Mouse (Mus musculus) lung, embryonic 14.5 days (tissue): ENCODE results near the gene Ddx39. TPM values are rescaled to one million over a fixed set of nuclear protein-coding genes. Genes with fewer than 3 reads are reported as not detected.
A peak's percentile ranks its signal among the peaks of the same experiment; 100 is the strongest.

ENCODE experiments used
- ATAC-seq: fragments of 200-750 bp; cut with Nextera tagmentation; 2 replicates; pipeline ENCODE4 v1.8.0; 2017; ENCODE audit warnings: mild to moderate bottlenecking, moderate TSS enrichment, moderate library complexity; ENCODE audit not compliant: insufficient read depth
- DNase-seq: peaks from one replicate; pipeline ENCODE4 v3.0.0-alpha.2; 2015
- H3K27ac ChIP-seq: fragments of 300-500 bp; sonication (generic); 2 replicates; pipeline ENCODE4 v1.5.1; 2014; ENCODE audit warnings: low read depth, mild to moderate bottlenecking, moderate library complexity
- H3K27me3 ChIP-seq: fragments of 300-500 bp; sonication (generic); 2 replicates; pipeline ENCODE4 v1.6.1; 2014; ENCODE audit warnings: low read length, control low read depth; ENCODE audit not compliant: insufficient read depth
- H3K36me3 ChIP-seq: fragments of 300-500 bp; sonication (generic); 2 replicates; pipeline ENCODE4 v1.6.1; 2014; ENCODE audit warnings: control low read depth; ENCODE audit not compliant: insufficient read depth
- H3K4me1 ChIP-seq: fragments of 300-500 bp; sonication (generic); 2 replicates; pipeline ENCODE4 v1.6.1; 2014; ENCODE audit warnings: antibody characterized with exemption, control low read depth; ENCODE audit not compliant: insufficient read depth
- H3K4me2 ChIP-seq: fragments of 300-500 bp; sonication (generic); 2 replicates; pipeline ENCODE4 v1.6.1; 2014; ENCODE audit warnings: mild to moderate bottlenecking
- H3K4me3 ChIP-seq: fragments of 300-500 bp; sonication (generic); 2 replicates; pipeline ENCODE4 v1.5.1; 2014; ENCODE audit warnings: low read depth, low read length
- H3K9ac ChIP-seq: fragments of 300-500 bp; sonication (generic); 2 replicates; pipeline ENCODE4 v1.6.1; 2014
- H3K9me3 ChIP-seq: fragments of 300-500 bp; sonication (generic); 2 replicates; pipeline ENCODE4 v1.6.1; 2016; ENCODE audit warnings: low read depth, low read length, control low read depth
- CTCF ChIP-seq: IDR thresholded peaks from 2 replicates; pipeline ENCODE4 v1.5.1; 2016; ENCODE audit warnings: antibody characterized with exemption, low read depth
- WGBS: fragments of 180-500 bp; shearing (Covaris S2); extraction: QIAGEN DNeasy Blood & Tissue Kit; methylation state at CpG from one replicate; pipeline ENCODE4 v1.1.7; 2014; 5-methylcytosine and 5-hydroxymethylcytosine counted together
- polyA plus RNA-seq: library from polyadenylated mRNA; unstranded; fragments of >200 nt; fragmentation: Nextera tagmentation; extraction: Ambion mirVana; gene quantifications from 2 replicates; pipeline ENCODE4 v1.2.1, GENCODE M21; 2014

Gene Ddx39
- polyA plus RNA-seq, 1 experiment from 2014 or later: 199 TPM

DNA sequence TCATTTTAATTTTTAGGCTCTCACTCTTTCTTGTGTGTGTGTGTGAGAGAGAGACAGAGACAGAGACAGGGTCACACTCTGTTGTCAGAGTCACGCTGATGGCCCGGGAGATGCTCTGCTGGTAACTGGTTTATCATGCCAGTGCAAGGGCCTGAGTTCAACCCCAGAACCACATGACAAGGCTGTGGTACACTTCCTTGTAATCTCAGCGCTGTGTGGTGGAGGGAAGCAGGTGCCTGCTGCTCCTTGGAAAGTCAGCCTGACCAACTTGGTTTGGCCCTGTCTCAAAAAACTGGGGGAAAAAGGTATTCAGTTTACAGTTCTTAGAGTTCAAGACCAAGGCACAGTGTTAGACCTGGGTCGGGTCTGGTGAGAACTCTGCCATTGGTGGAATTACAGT is 52.5 kb downstream of the Ddx39 start:
- no peak overlapping the region for H3K27ac ChIP-seq
- ATAC-seq (no peak), DNase-seq (no peak)
- TF ChIP-seq CTCF: no peak
- 0 out of 2 replicates have a peak, but pooled peaks cover 5% of the 10 kb centered on the region for H3K4me1 ChIP-seq
- H3K36me3 ChIP-seq: no peaks in the 10 kb centered on the region
- no peak overlapping the region for H3K9ac ChIP-seq
- H3K27me3 ChIP-seq: no peaks in the 10 kb centered on the region
- H3K4me2 ChIP-seq: no peak overlapping the region
- no peaks in the 10 kb centered on the region for H3K9me3 ChIP-seq
- H3K4me3 ChIP-seq: no peak overlapping the region
- WGBS: 83% methylated on average over 4 of the region's 4 CpGs

DNA sequence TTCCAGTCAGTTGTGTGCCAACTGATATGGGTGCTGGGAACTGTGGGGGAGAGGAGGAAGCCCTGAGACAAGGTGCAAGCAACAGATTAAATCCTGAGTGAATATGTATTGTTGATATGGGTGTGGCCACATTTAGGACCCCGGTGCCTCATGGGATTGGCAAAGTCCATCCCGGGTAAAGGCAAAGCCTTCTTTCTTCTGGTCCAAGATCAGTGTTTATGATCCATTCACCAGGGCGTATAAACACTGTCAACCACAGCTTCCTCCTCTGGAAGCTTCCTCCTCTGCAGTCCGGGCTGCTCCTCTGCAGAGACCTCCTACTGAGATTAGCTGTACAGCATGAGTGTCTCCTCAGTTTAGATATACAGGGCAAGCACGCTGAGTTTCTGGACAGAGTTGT is 53.5 kb downstream of the Ddx39 start:
- ATAC-seq: peak; percentile 87

GRCm38 (mm10) chr8:83769720-83770119 is 54.7 kb downstream of the Ddx39 start:
- Histone ChIP-seq H3K27me3 (no peaks in the 10 kb centered on the region), H3K36me3 (no peaks in the 10 kb centered on the region), H3K4me1 (peaks cover 5% of the 10 kb centered on the region; the same call in 1 of the 2 replicates), H3K4me2 (no peak overlapping the region), H3K27ac (no peak overlapping the region), H3K9me3 (no peaks in the 10 kb centered on the region), H3K4me3 (no peak overlapping the region), H3K9ac (no peak overlapping the region)
- no peak for TF ChIP-seq CTCF
- WGBS: 62% methylated on average over 7 of the region's 7 CpGs
- DNase-seq (no peak), ATAC-seq (no peak)

More for the DNA sequence above, 53.5 kb downstream of the Ddx39 start:
- DNase-seq: peak; percentile 85
- peaks cover 5% of the 10 kb centered on the region; the same call in 1 of the 2 replicates for H3K4me1 ChIP-seq
- H3K4me2 ChIP-seq: no peak overlapping the region
- no peak for TF ChIP-seq CTCF
- no peak overlapping the region for H3K9ac ChIP-seq
- no peaks in the 10 kb centered on the region for H3K27me3 ChIP-seq
- peak overlapping the region; percentile 83 for H3K27ac ChIP-seq
- WGBS: 17% methylated on average over 5 of the region's 5 CpGs
- H3K4me3 ChIP-seq: no peak overlapping the region
- H3K9me3 ChIP-seq: no peaks in the 10 kb centered on the region
- H3K36me3 ChIP-seq: no peaks in the 10 kb centered on the region

DNA sequence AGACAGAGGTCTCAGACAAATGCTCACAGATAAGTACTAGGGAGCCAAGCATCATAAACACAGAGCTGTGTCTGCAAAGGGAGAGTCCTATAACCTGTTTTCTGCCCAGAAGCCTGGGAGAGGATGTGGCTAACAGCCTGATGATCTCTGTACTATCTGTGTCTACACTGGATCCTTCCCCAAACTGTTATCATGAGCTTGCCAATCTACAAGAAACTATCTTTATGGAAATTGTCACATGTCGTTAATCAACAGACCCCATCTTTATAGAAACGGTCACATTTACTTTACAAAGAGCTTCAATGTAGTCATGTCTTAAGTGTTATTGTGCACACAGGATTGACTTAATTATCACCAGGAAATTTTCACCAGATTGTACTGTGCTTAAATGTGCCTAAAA is 55.7 kb downstream of the Ddx39 start:
- WGBS: 73% methylated on average over 2 of the region's 2 CpGs
- TF ChIP-seq CTCF: no peak
- ATAC-seq: no peak

DNA sequence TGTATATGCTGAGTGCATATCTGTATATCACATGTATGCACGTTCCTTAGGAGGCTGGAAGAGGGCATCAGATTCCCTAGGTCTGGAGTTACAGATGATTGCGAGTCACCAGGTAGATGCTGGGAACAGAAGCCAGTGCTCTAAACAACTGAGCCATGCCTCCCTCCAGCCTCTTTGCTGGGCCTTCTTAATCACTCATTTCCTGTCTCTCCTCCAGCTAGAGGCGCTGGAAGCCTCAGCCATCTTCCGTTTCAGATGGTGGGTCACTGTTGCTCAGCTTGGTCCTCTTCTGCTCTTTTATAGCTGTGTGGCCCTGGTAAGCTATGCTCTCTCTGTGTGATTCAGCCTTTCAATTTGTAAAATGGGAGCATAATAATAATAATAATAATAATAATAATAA is 56.8 kb downstream of the Ddx39 start:
- Histone ChIP-seq H3K27me3 (no peaks in the 10 kb centered on the region), H3K9me3 (no peaks in the 10 kb centered on the region), H3K4me2 (no peak overlapping the region), H3K4me1 (peaks cover 5% of the 10 kb centered on the region; the same call in 1 of the 2 replicates), H3K27ac (no peak overlapping the region), H3K36me3 (no peaks in the 10 kb centered on the region), H3K9ac (no peak overlapping the region), H3K4me3 (no peak overlapping the region)
- no peak for TF ChIP-seq CTCF
- DNase-seq: peak; percentile 27
- whole genome bisulfite sequencing: 51% methylated on average over 4 of the region's 4 CpGs
- no peak for ATAC-seq

More for the DNA sequence above, 55.7 kb downstream of the Ddx39 start:
- no peaks in the 10 kb centered on the region for H3K9me3 ChIP-seq
- H3K4me3 ChIP-seq: no peak overlapping the region
- no peak overlapping the region for H3K27ac ChIP-seq
- no peaks in the 10 kb centered on the region for H3K36me3 ChIP-seq
- no peak for DNase-seq
- no peaks in the 10 kb centered on the region for H3K27me3 ChIP-seq
- H3K4me1 ChIP-seq: peaks cover 5% of the 10 kb centered on the region; the same call in 1 of the 2 replicates
- H3K9ac ChIP-seq: no peak overlapping the region
- H3K4me2 ChIP-seq: no peak overlapping the region

GRCm38 (mm10) chr8:83772701-83773451 is 57.9 kb downstream of the Ddx39 start:
- Histone ChIP-seq H3K4me2 (peak overlapping the region; percentile 60), H3K36me3 (no peaks in the 10 kb centered on the region), H3K4me1 (peaks cover 5% of the 10 kb centered on the region; the same call in 1 of the 2 replicates), H3K9ac (peak overlapping the region; percentile 9; the same call in 1 of the 2 replicates), H3K9me3 (no peaks in the 10 kb centered on the region), H3K4me3 (peak overlapping the region; percentile 29), H3K27ac (peak overlapping the region; percentile 67; the same call in 1 of the 2 replicates), H3K27me3 (no peaks in the 10 kb centered on the region)
- DNase-seq (peak; percentile 63), ATAC-seq (peak; percentile 50; the same call in 1 of the 2 replicates)
- 15% methylated on average over 25 of the region's 25 CpGs for WGBS
- no peak for TF ChIP-seq CTCF

- Histone ChIP-seq H3K27ac (peak overlapping the region; percentile 67; the same call in 1 of the 2 replicates), H3K9me3 (no peaks in the 10 kb centered on the region), H3K4me3 (peak overlapping the region; percentile 29), H3K36me3 (no peaks in the 10 kb centered on the region), H3K9ac (no peak overlapping the region; the same call in 1 of the 2 replicates), H3K4me1 (peaks cover 5% of the 10 kb centered on the region; the same call in 1 of the 2 replicates), H3K4me2 (peak overlapping the region; percentile 60), H3K27me3 (no peaks in the 10 kb centered on the region)
- 28% methylated on average over 6 of the region's 6 CpGs for WGBS
- TF ChIP-seq CTCF: no peak
- DNase-seq: peak; percentile 24
- no peak for ATAC-seq
Measured at GRCm38 (mm10) chr8:83773452-83773846, 58.5 kb downstream of the Ddx39 start.
